ENCODE assay signal across 18 mouse cellular contexts in genomic region chr10:121926094-121926493, GRCm38 (mm10).
DNase-seq lines count a peak whose midpoint lies in the region; ATAC-seq lines count a peak whose summit lies in the region.
"Had no signal": no experiment of that assay in that cellular context is flagged by ENCODE, and none has a peak within 500 bp of the region (broad histone marks: within the 10 kb centered on the region; RNA-seq: fewer than 3 reads in every experiment).

No protein-coding gene starts in this region.

- 0 out of 2 replicates have a peak overlapping the region, but pooled peaks have one; percentile 3 for H3K27ac ChIP-seq in heart, embryonic 15.5 days
- no peak overlapping the region for H3K27ac ChIP-seq in heart, embryonic 11.5 days (ENCODE audit: low read depth, low read length)
- H3K27ac ChIP-seq in kidney, embryonic 16.5 days (ENCODE audit: low read length), result peak overlapping the region; percentile 21; the same call in 1 of the 2 replicates
- H3K27ac ChIP-seq in limb, embryonic 12.5 days, result peak overlapping the region; percentile 67
- no peak overlapping the region for H3K27ac ChIP-seq in stomach, embryonic 15.5 days
- H3K27ac ChIP-seq: embryonic facial prominence, embryonic 15.5 days; gastrocnemius, adult 2 months; kidney, postnatal 0 days; liver, embryonic 14.5 days had no signal

- H3K4me1 ChIP-seq in heart, embryonic 15.5 days (replicated peaks), result peaks cover 23% of the 10 kb centered on the region
- no peaks in the 10 kb centered on the region for H3K4me1 ChIP-seq in heart, embryonic 11.5 days (ENCODE audit: control insufficient read depth, insufficient read depth, low read length)
- H3K4me1 ChIP-seq in kidney, embryonic 16.5 days (ENCODE audit: insufficient read depth, low read length), result no peaks in the 10 kb centered on the region
- H3K4me1 ChIP-seq in limb, embryonic 12.5 days (replicated peaks), result peaks cover 7% of the 10 kb centered on the region
- no peaks in the 10 kb centered on the region for H3K4me1 ChIP-seq in stomach, embryonic 15.5 days

- no peak overlapping the region for H3K4me2 ChIP-seq in heart, embryonic 15.5 days
- H3K4me2 ChIP-seq in heart, embryonic 11.5 days, result no peak overlapping the region
- H3K4me2 ChIP-seq in kidney, embryonic 16.5 days (replicated peaks; ENCODE audit: low read depth, low read length), result no peak overlapping the region
- H3K4me2 ChIP-seq in limb, embryonic 12.5 days, result no peak overlapping the region
- H3K4me2 ChIP-seq in stomach, embryonic 15.5 days, result no peak overlapping the region
- H3K4me2 ChIP-seq: embryonic facial prominence, embryonic 15.5 days had no signal

- H3K4me3 ChIP-seq in heart, embryonic 15.5 days, result no peak overlapping the region
- H3K4me3 ChIP-seq in heart, embryonic 11.5 days (ENCODE audit: low read depth, low read length), result no peak overlapping the region
- no peak overlapping the region for H3K4me3 ChIP-seq in kidney, embryonic 16.5 days (ENCODE audit: low read length)
- H3K4me3 ChIP-seq in limb, embryonic 12.5 days (replicated peaks), result no peak overlapping the region
- no peak overlapping the region for H3K4me3 ChIP-seq in stomach, embryonic 15.5 days (replicated peaks)
- H3K4me3 ChIP-seq: embryonic facial prominence, embryonic 15.5 days; gastrocnemius, adult 2 months had no signal

- no peak for DNase-seq in kidney, postnatal 14 days
- DNase-seq in urinary bladder, adult 18-20 months (ENCODE audit: low spot score in 2 of 2), result no peak
- DNase-seq: adrenal gland, postnatal 14 days; cerebellum, postnatal 10 days; gastrocnemius, adult 2 months; lung, postnatal 10 days; right cerebral cortex, adult 18-20 months; thymus, postnatal 36 days had no signal

- ATAC-seq in heart, embryonic 15.5 days (replicated peaks; ENCODE audit: insufficient number of reproducible peaks, insufficient read depth, low FRiP score, low read depth), result no peak; the same call in 1 of the 2 replicates
- ATAC-seq in heart, embryonic 11.5 days (replicated peaks; ENCODE audit: insufficient number of reproducible peaks, low FRiP score, low TSS enrichment), result no peak
- ATAC-seq in kidney, embryonic 16.5 days (ENCODE audit: low FRiP score, low TSS enrichment), result no peak
- no peak for ATAC-seq in limb, embryonic 12.5 days (ENCODE audit: insufficient number of reproducible peaks, insufficient read depth, low FRiP score, low TSS enrichment, low read depth)
- peak; percentile 27; the same call in 1 of the 2 replicates for ATAC-seq in stomach, embryonic 15.5 days (ENCODE audit: insufficient read depth, low FRiP score, low read depth)
- ATAC-seq: intestine, embryonic 16.5 days had no signal

- WGBS in heart, embryonic 15.5 days, result 46% methylated on average over 3 of the region's 3 CpGs
- WGBS in heart, embryonic 11.5 days (ENCODE audit: insufficient replicate concordance), result 51% methylated on average over 3 of the region's 3 CpGs
- WGBS in kidney, embryonic 16.5 days, result 71% methylated on average over 3 of the region's 3 CpGs
- 58% methylated on average over 3 of the region's 3 CpGs for WGBS in limb, embryonic 12.5 days
- 49% methylated on average over 3 of the region's 3 CpGs for WGBS in stomach, embryonic 15.5 days

- H3K9ac ChIP-seq in heart, embryonic 15.5 days, result no peak overlapping the region
- no peak overlapping the region for H3K9ac ChIP-seq in heart, embryonic 11.5 days (ENCODE audit: low read depth, low read length)
- H3K9ac ChIP-seq in kidney, embryonic 16.5 days (replicated peaks; ENCODE audit: low read length), result no peak overlapping the region
- H3K9ac ChIP-seq in limb, embryonic 12.5 days (replicated peaks), result no peak overlapping the region
- no peak overlapping the region for H3K9ac ChIP-seq in stomach, embryonic 15.5 days
- H3K9ac ChIP-seq: embryonic facial prominence, embryonic 15.5 days; liver, embryonic 14.5 days had no signal

- H3K9me3 ChIP-seq in heart, embryonic 15.5 days (replicated peaks), result no peaks in the 10 kb centered on the region
- H3K9me3 ChIP-seq in heart, embryonic 11.5 days (replicated peaks; ENCODE audit: control insufficient read depth, low read length), result no peaks in the 10 kb centered on the region
- no peaks in the 10 kb centered on the region for H3K9me3 ChIP-seq in kidney, embryonic 16.5 days (ENCODE audit: low read length)
- H3K9me3 ChIP-seq in limb, embryonic 12.5 days, result no peaks in the 10 kb centered on the region
- no peaks in the 10 kb centered on the region for H3K9me3 ChIP-seq in stomach, embryonic 15.5 days
- H3K9me3 ChIP-seq: embryonic facial prominence, embryonic 15.5 days had no signal

- H3K36me3 ChIP-seq in heart, embryonic 15.5 days, result no peaks in the 10 kb centered on the region
- H3K36me3 ChIP-seq in heart, embryonic 11.5 days (ENCODE audit: control insufficient read depth, insufficient read depth, low read length), result no peaks in the 10 kb centered on the region
- peaks cover 7% of the 10 kb centered on the region for H3K36me3 ChIP-seq in kidney, embryonic 16.5 days (ENCODE audit: insufficient read depth, low read length)
- peaks cover 14% of the 10 kb centered on the region; the same call in 1 of the 2 replicates for H3K36me3 ChIP-seq in limb, embryonic 12.5 days
- 0 out of 2 replicates have a peak, but pooled peaks cover 4% of the 10 kb centered on the region for H3K36me3 ChIP-seq in stomach, embryonic 15.5 days
- H3K36me3 ChIP-seq: embryonic facial prominence, embryonic 15.5 days had no signal

- H3K27me3 ChIP-seq in heart, embryonic 15.5 days, result no peaks in the 10 kb centered on the region
- H3K27me3 ChIP-seq in heart, embryonic 11.5 days (ENCODE audit: control insufficient read depth, insufficient read depth, low read length), result no peaks in the 10 kb centered on the region
- H3K27me3 ChIP-seq in kidney, embryonic 16.5 days (ENCODE audit: insufficient read depth, low read length), result no peaks in the 10 kb centered on the region
- H3K27me3 ChIP-seq in limb, embryonic 12.5 days, result no peaks in the 10 kb centered on the region
- no peaks in the 10 kb centered on the region for H3K27me3 ChIP-seq in stomach, embryonic 15.5 days (replicated peaks)
- H3K27me3 ChIP-seq: CH12.LX; embryonic facial prominence, embryonic 15.5 days had no signal

Comparison
In these comparisons a context has a peak if more than half of its experiments do, and no peak if none do; other contexts are left out.
1. H3K27ac ChIP-seq: peak in heart, embryonic 15.5 days (single experiment), kidney, embryonic 16.5 days (single experiment) and limb, embryonic 12.5 days (single experiment); none in heart, embryonic 11.5 days (single experiment) and stomach, embryonic 15.5 days (single experiment).